In the genomic region with DNA sequence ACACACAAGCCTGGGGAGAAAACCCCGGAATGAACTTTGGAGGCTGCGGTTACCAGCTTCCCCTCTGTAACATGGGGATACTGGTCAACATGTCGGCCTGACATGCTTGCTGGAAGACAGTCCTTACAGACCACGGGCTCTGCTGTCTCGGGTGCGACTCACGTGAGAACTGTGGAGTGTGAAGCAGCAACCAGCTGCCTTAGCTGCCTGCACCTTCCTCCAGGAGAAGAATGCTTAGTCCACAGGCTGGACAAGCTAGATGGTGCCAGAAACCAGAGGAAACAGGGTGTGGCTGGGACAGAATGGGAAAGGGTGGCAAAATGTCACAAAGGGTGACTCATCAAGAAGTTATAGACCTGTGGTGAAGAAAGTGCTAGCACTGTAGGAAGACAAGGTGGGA, we compare ENCODE assay signal across 9 mouse cellular contexts.
DNase-seq lines count a peak whose midpoint lies in the region; ATAC-seq lines count a peak whose summit lies in the region.
"Had no signal": no experiment of that assay in that cellular context is flagged by ENCODE, and none has a peak within 500 bp of the region (broad histone marks: within the 10 kb centered on the region; RNA-seq: fewer than 3 reads in every experiment).

No protein-coding gene starts in this region.

- 85% methylated on average over 7 of the region's 7 CpGs for WGBS in kidney, embryonic 16.5 days
- 92% methylated on average over 7 of the region's 7 CpGs for WGBS in limb, embryonic 10.5 days
- 79% methylated on average over 7 of the region's 7 CpGs for WGBS in stomach, embryonic 16.5 days
- WGBS in hindbrain, embryonic 16.5 days: 93% methylated on average over 7 of the region's 7 CpGs

- H3K27ac ChIP-seq in kidney, embryonic 16.5 days (ENCODE audit: low read length): peak overlapping the region; percentile 60
- peak overlapping the region; percentile 68; the same call in 1 of the 2 replicates for H3K27ac ChIP-seq in limb, embryonic 10.5 days
- H3K27ac ChIP-seq in stomach, embryonic 16.5 days (ENCODE audit: low read length): no peak overlapping the region
- no peak overlapping the region for H3K27ac ChIP-seq in hindbrain, embryonic 16.5 days (ENCODE audit: low read depth, low read length)

- no peak for DNase-seq in kidney, postnatal 4 days
- no peak for DNase-seq in limb, embryonic 10.5 days (ENCODE audit: low spot score)
- DNase-seq: liver, postnatal 0 days; spleen, adult 18-20 months had no signal

- no peak overlapping the region for H3K4me2 ChIP-seq in kidney, embryonic 16.5 days (replicated peaks; ENCODE audit: low read depth, low read length)
- no peak overlapping the region for H3K4me2 ChIP-seq in stomach, embryonic 16.5 days (ENCODE audit: low read depth, low read length)
- H3K4me2 ChIP-seq in hindbrain, embryonic 16.5 days (ENCODE audit: low read length): no peak overlapping the region

- H3K27me3 ChIP-seq in kidney, embryonic 16.5 days (ENCODE audit: insufficient read depth, low read length): no peaks in the 10 kb centered on the region
- H3K27me3 ChIP-seq in limb, embryonic 10.5 days (ENCODE audit: low read depth, poor library complexity, severe bottlenecking): no peaks in the 10 kb centered on the region
- H3K27me3 ChIP-seq in stomach, embryonic 16.5 days (ENCODE audit: control insufficient read depth, insufficient read depth, low read length): no peaks in the 10 kb centered on the region
- H3K27me3 ChIP-seq in hindbrain, embryonic 16.5 days (replicated peaks; ENCODE audit: control insufficient read depth, insufficient read depth, low read length): no peaks in the 10 kb centered on the region

- 0 out of 2 replicates have a peak overlapping the region, but pooled peaks have one; percentile 36 for H3K9ac ChIP-seq in kidney, embryonic 16.5 days (replicated peaks; ENCODE audit: low read length)
- peak overlapping the region; percentile 17; the same call in 1 of the 2 replicates for H3K9ac ChIP-seq in stomach, embryonic 16.5 days (ENCODE audit: low read length)
- no peak overlapping the region for H3K9ac ChIP-seq in hindbrain, embryonic 16.5 days (ENCODE audit: low read depth, low read length)
- H3K9ac ChIP-seq: liver, postnatal 0 days had no signal

- no peak overlapping the region for H3K4me3 ChIP-seq in kidney, embryonic 16.5 days (ENCODE audit: low read length)
- H3K4me3 ChIP-seq in limb, embryonic 10.5 days: no peak overlapping the region
- H3K4me3 ChIP-seq in stomach, embryonic 16.5 days (replicated peaks; ENCODE audit: low read length): no peak overlapping the region
- H3K4me3 ChIP-seq in hindbrain, embryonic 16.5 days (ENCODE audit: low read length): no peak overlapping the region

- H3K4me1 ChIP-seq in kidney, embryonic 16.5 days (ENCODE audit: insufficient read depth, low read length): peaks cover 52% of the 10 kb centered on the region
- H3K4me1 ChIP-seq in limb, embryonic 10.5 days: peaks cover 57% of the 10 kb centered on the region
- peaks cover 25% of the 10 kb centered on the region for H3K4me1 ChIP-seq in stomach, embryonic 16.5 days (ENCODE audit: control insufficient read depth, insufficient read depth, low read length)
- H3K4me1 ChIP-seq in hindbrain, embryonic 16.5 days (ENCODE audit: control insufficient read depth, insufficient read depth, low read depth, low read length): peaks cover 11% of the 10 kb centered on the region

- H3K36me3 ChIP-seq in kidney, embryonic 16.5 days (ENCODE audit: insufficient read depth, low read length): no peaks in the 10 kb centered on the region
- H3K36me3 ChIP-seq in limb, embryonic 10.5 days: no peaks in the 10 kb centered on the region
- H3K36me3 ChIP-seq in stomach, embryonic 16.5 days (ENCODE audit: control insufficient read depth, insufficient read depth, low read length): no peaks in the 10 kb centered on the region
- H3K36me3 ChIP-seq in hindbrain, embryonic 16.5 days (ENCODE audit: control insufficient read depth, insufficient read depth, low read length): no peaks in the 10 kb centered on the region

- H3K9me3 ChIP-seq in kidney, embryonic 16.5 days (ENCODE audit: low read length): peaks cover 2% of the 10 kb centered on the region
- H3K9me3 ChIP-seq in limb, embryonic 10.5 days (replicated peaks): no peaks in the 10 kb centered on the region
- no peaks in the 10 kb centered on the region for H3K9me3 ChIP-seq in stomach, embryonic 16.5 days (replicated peaks; ENCODE audit: control insufficient read depth, low read length)
- H3K9me3 ChIP-seq in hindbrain, embryonic 16.5 days (ENCODE audit: control insufficient read depth, low read length): no peaks in the 10 kb centered on the region; the same call in 1 of the 2 replicates

- ATAC-seq in kidney, embryonic 16.5 days (ENCODE audit: low FRiP score, low TSS enrichment): no peak
- ATAC-seq in granulocyte monocyte progenitor cell, adult 5-6 weeks (replicated peaks; ENCODE audit: poor library complexity, severe bottlenecking): peak; percentile 51
- peak; percentile 43; the same call in 1 of the 2 replicates for ATAC-seq in stomach, embryonic 16.5 days (ENCODE audit: insufficient read depth, low FRiP score)
- ATAC-seq in hindbrain, embryonic 16.5 days: no peak
- ATAC-seq in CD4-positive, CD25-positive, alpha-beta regulatory T cell, adult 4 months: no peak
- ATAC-seq: liver, postnatal 0 days had no signal

Comparison
In these comparisons a context has a peak if more than half of its experiments do, and no peak if none do; other contexts are left out.
1. ATAC-seq: peak in granulocyte monocyte progenitor cell, adult 5-6 weeks (single experiment) and stomach, embryonic 16.5 days (single experiment); none in kidney, embryonic 16.5 days (single experiment), hindbrain, embryonic 16.5 days (single experiment) and CD4-positive, CD25-positive, alpha-beta regulatory T cell, adult 4 months (single experiment).
2. H3K27ac ChIP-seq: peak in kidney, embryonic 16.5 days (single experiment) and limb, embryonic 10.5 days (single experiment); none in stomach, embryonic 16.5 days (single experiment) and hindbrain, embryonic 16.5 days (single experiment).